Mouse (Mus musculus): Measurements from ENCODE around the gene Crcp.

DNA sequence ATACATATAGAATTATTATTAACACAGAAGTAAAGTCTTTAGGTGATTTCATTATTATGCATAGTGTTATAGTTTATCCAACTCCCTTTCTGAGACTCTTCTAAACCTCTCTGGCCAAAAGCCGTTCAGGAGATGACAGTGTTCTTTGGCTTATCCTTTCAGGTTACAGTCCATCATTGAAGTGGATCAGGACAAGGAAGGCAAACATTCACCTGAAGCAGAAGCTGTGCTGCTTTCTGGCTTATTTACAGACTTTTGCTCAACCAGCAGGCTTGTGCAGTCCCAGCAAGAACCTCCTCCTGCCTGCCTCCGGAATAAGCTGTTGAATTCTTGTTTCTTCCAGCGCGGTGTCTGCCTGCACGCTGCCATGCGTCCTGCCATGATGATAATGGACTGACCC lies 43.9 kb downstream of the Crcp start, which contains the start of gene Tpst1:
- TF ChIP-seq POLR2A (IDR thresholded peaks at IDR 0.05; ENCODE audit: low read depth, low read length) (no peak), TCF12 (IDR thresholded peaks at IDR 0.05; ENCODE audit: low read depth, low read length) (no peak), BHLHE40 (IDR thresholded peaks at IDR 0.05; ENCODE audit: low read depth, low read length) (no peak), CTCF (conservative IDR thresholded peaks at IDR 0.05 in 1 of 2, IDR thresholded peaks at IDR 0.05 in 1 of 2; ENCODE audit: low read depth in 2 of 2, low read length in 2 of 2) (no peak), JUND (conservative IDR thresholded peaks at IDR 0.05; ENCODE audit: low read depth, low read length) (no peak), USF2 (conservative IDR thresholded peaks at IDR 0.05; ENCODE audit: low read depth, low read length) (no peak), MAX (IDR thresholded peaks at IDR 0.05; ENCODE audit: low read length) (no peak), USF1 (IDR thresholded peaks at IDR 0.05; ENCODE audit: low read depth, low read length) (no peak), EP300 (IDR thresholded peaks at IDR 0.05; ENCODE audit: low read length) (no peak), TBP (conservative IDR thresholded peaks at IDR 0.05; ENCODE audit: low read depth, low read length) (no peak), SIN3A (IDR thresholded peaks at IDR 0.05; ENCODE audit: low read length) (no peak), RAD21 (IDR thresholded peaks at IDR 0.05; ENCODE audit: low read depth, low read length) (no peak)

Data from CH12.LX (cell line).